Mouse (Mus musculus) right cerebral cortex, postnatal 25 days (tissue): ENCODE results near the gene Nsun4.
A peak's percentile ranks its signal among the peaks of the same experiment; 100 is the strongest.

Source experiments
- DNase-seq: peaks from one replicate; pipeline ENCODE4 v3.0.0; 2022

The Nsun4 gene

GRCm38 (mm10) chr4:116047681-116048080 is 6.0 kb downstream of the Nsun4 start:
- DNase-seq: no peak

DNA sequence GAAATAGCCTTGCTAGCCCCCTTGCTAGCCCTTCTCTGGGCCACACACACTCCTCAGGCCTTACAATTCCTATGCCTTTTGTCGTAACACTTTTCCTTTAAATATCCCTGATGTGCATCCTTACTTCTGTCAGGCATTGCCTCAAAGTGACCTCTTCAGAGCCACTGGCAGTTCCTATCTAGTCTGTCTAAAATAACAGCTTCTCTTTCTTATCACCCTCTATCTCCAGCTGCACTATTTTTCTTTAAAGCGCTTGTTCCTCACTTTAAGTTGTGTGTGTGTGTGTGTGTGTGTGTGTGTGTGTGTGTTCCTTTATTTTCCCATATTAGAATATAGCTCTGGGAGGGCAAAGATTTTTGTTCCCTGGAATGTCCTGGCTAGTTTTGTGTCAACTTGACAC is 7.1 kb downstream of the Nsun4 start:
- no peak for DNase-seq

GRCm38 (mm10) chr4:116042186-116042585 is 11.5 kb downstream of the Nsun4 start:
- no peak for DNase-seq

DNA sequence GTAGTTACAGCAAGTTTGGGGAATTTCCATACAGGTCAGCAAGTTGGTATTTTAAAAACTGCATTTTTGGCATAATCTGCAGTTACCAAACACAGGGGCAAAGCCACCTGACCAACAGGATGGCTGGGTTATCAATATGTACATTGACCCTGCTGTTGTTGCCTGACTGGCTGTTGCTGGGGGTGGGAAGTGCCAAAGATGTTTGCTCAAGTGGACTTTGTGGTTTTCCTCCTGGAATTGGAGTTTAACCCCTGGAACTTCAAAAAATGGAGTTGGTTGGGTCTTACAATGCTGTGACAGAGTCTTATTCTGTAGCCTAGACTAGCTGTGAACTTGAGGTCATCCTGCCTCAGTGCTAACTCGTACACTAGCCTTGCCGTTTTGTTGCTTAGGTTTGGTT is 13.2 kb downstream of the Nsun4 start:
- DNase-seq: no peak

GRCm38 (mm10) chr4:116033374-116033773 is 20.3 kb downstream of the Nsun4 start:
- peak; percentile 49 for DNase-seq

DNA sequence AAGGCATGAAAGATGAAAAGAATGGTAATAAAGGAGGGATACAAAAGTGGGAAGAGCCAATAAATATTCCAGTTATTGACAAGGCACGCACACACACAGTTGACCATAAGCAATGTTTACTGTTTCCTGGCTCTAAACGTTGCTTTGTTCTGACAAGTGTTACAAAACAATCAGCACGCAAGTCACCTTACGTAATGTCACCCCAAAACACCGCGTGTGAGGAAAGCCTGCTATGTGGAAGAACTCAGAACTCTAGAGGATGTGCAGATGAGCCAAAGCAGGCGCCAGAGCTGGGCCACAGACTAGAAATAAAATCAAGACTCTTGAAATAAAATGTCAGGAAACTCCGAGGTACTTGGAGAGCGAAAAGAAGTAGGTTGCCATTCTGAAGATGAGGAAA is 20.8 kb downstream of the Nsun4 start:
- no peak for DNase-seq

GRCm38 (mm10) chr4:116017902-116018746 is 35.6 kb downstream of the Nsun4 start, which contains the start of gene Faah:
Gene Faah (minus strand): TSS chr4:116017926.
- DNase-seq: no peak

- peak; percentile 83 for DNase-seq
Measured at GRCm38 (mm10) chr4:116017300-116017901, 36.3 kb downstream of the Nsun4 start.

GRCm38 (mm10) chr4:116016862-116017299 is 36.8 kb downstream of the Nsun4 start:
- no peak for DNase-seq

GRCm38 (mm10) chr4:116016396-116016795 is 37.3 kb downstream of the Nsun4 start:
- DNase-seq: no peak

GRCm38 (mm10) chr4:116015996-116016395 is 37.7 kb downstream of the Nsun4 start:
- DNase-seq: peak; percentile 70

GRCm38 (mm10) chr4:116015502-116015901 is 38.2 kb downstream of the Nsun4 start:
- no peak for DNase-seq

GRCm38 (mm10) chr4:116010186-116010585 is 43.5 kb downstream of the Nsun4 start:
- no peak for DNase-seq

DNA sequence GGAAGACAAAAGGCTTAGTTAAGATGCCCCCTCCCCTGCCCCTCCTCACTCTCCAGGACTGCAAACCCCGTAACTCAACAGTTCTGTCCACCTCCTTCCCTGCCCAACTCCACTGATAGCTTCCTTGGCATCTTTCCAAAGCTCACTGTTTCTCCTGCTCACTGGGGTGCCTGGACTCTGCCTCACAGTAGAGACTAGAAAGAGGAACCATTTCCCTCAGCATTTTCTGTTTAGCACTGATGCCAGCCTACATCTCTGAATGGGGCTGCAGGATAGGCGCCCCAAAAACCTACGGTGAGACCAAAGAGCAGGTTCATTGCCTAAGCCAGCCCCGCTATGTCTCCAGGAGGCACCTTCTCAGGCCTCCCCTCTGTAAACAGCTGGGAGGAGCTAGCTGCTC is 52.5 kb downstream of the Nsun4 start:
- DNase-seq: no peak

DNA sequence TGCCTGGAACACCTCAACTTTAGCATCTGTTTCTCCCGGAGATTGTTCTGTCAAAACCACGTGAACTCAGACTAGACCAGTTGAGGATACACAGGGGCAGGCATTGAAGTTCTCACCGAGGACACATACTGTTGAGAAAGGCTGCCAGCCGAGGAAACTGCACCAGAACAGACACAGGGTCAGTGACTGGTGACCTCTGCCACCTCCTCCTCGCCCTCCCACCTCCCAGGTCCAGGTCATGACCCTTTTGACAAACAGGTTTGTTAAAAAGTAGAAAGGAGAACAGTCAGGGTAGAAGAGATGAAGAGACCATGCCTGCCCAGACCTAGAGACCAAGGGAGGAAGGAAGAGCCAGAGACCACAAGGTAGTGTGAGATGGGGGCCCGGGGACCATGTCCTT is 53.0 kb downstream of the Nsun4 start:
- no peak for DNase-seq

DNA sequence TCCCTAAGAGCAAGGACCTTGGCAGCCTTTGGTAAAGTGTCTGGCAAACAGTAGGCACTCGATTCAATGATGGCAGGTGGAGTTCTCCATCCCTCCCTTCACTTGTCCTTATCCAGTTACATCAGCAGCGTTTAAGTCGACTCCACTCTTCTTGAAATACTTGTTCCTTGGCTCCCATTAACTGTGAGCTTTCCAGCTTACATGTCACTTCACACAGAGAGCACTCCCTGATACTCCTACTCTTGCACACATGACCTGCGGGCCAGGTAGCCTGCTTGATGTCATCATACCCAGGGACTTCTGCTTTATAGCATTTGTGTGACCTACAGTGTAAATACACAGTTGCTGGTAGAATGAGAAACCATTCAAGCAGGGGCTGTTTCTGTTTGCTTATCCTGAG is 56.9 kb downstream of the Nsun4 start:
- no peak for DNase-seq

DNA sequence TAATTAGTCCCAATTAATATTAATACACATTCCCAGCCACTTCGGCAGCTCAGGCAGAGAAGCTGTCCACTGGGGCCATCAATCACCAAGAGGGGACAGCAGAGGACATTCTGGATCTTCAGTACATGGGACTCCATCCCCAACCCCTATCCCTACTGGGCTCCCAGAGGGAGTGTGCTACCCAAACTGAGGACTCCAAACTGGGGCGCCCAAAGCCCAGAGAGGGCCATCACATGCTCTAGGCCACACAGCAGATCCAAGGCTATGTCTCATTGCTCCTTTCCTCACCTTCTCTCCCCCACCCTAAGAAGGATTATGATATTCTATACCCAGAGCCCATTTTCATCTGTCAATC is 58.3 kb downstream of the Nsun4 start:
- DNase-seq: no peak

DNA sequence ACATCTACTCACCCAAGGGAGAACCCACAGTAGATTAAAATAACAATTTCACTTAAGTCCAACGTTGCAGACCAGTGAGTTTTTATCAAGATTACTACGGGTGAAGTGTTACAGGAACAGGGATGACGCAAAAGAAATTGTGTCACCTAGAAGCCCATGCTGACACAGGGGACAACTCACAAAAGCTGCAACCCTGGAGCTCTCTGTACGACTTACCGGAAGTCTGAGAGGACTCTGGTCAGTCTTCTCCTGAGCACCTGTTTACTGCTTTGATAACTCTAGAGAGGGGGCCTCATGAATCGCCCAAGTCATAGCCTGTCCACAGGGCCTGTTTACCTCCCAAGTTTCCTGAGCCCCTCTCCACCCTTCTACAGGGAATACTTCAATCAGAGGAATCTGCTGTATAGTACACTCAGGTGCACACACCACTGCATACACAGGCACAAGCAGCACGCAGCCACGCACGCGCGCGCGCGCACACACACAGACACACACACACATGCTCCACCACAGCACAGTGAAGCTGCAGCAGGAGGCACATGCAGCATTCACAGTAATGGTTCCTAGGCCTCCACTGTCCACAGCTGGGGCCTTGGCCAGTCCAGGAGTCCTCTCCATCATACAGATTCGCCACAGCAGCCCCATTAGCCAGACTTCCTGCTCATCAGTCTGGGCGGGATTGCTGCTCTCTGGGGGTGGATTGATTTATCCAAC is 58.9 kb downstream of the Nsun4 start:
- no peak for DNase-seq

DNA sequence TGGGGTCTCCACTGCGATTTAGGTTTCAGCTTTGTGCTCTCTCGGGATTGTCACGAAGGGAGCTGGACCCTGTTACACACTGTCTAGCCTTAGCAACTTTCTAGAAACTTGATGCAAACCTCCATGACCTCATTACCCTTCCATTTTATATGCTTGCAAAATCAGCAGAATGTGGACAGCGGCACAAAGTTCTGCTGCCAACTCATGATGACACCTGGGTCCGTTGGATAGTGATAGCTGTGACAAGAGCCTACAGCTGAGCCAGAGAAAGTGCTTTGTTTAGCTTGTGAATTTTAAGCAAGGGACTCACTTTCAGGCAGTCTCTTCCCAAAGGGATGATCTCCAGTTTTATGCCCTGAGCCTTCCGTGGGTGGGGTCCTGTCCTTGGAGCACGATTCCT is 64.3 kb downstream of the Nsun4 start:
- DNase-seq: no peak

DNA sequence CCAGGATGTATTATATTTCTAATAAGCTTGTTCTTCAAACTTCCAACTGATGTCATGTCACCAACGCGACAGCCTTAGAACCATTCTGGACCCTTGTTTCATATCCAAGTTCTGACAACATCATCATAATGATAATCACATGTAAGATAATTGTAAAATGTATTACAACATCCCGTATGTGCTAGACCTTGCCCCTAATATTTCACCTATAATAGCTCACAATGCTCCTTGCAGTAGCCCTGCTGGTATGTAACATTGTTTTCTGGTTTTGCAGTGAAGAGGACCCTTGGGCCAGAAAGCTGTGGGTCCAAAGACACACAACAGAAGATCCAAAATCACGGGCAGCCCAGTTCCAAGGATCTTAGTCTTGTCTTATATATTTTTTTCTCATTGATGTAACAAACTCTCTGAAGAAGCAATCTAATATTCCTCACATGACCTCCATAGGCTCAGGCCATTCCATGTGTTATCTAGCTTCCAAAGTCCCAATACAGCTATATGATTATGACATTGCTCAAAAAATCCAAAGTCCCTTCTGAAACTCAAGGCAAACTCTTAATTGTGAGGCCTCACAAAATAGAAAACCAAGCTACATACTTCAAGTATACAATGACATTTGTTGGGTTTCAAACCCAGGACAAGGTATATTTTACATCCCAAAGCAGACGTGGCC is 65.7 kb downstream of the Nsun4 start:
- DNase-seq: no peak

DNA sequence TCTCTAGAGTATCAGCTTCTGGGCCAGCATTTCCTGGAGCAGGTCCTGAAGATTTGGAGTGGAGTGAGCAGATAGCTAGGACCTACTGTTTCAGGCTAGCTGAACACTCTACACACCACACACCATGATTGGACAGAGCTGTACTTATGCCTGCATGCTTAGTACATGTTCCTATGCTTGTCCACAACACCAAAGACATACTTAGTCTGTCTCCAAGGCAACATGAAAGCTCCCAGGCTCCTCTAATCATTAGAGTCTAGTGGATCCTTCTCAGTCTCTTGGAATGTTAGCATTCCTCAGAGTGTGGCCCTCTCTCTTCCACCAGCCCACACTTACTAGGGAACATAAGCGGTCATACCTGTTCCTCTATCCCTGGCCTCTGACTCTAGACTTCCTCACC is 66.2 kb downstream of the Nsun4 start:
- DNase-seq: no peak

DNA sequence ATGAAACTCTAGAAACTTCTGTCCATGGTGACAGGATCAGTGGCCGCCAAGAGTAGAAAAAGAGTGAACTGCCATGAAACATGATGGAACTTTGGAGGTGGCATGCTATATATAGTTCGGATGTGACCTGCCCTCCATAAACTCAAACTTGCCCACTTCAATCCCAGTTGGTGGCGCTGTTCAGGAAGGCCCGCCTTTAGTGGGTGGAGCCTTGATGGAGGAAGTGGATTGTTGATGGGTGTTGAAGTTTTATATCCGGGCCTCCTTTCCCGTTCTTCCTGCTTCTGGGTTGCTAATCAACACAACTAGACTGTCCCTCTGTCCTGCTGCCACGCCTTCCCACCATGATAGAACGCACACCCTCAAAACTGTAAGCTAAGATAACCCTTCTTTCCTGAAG is 68.7 kb downstream of the Nsun4 start:
- no peak for DNase-seq

GRCm38 (mm10) chr4:115984111-115984510 is 69.6 kb downstream of the Nsun4 start:
- peak; percentile 70 for DNase-seq
